Mouse (Mus musculus): Measurements from ENCODE around the gene Pid1. TPM values are rescaled to one million over a fixed set of nuclear protein-coding genes. Genes with fewer than 3 reads are reported as not detected.

The Pid1 gene
- polyA plus RNA-seq, 1 experiment from 2014 or later: 45.6 TPM

- H3K27ac ChIP-seq (replicated peaks): 0 out of 2 replicates have a peak overlapping the region, but pooled peaks have one; percentile 28
- H3K4me3 ChIP-seq (replicated peaks): no peak overlapping the region
- no peaks in the 10 kb centered on the region for H3K27me3 ChIP-seq
- no peak overlapping the region for H3K9ac ChIP-seq
- H3K4me1 ChIP-seq: no peaks in the 10 kb centered on the region; the same call in 1 of the 2 replicates
- no peak for ATAC-seq (ENCODE audit: insufficient number of reproducible peaks, low FRiP score, low TSS enrichment, low read depth)
- H3K9me3 ChIP-seq (replicated peaks): no peaks in the 10 kb centered on the region
- WGBS: 40% methylated on average over 3 of the region's 3 CpGs
- H3K4me2 ChIP-seq (replicated peaks): no peak overlapping the region
- H3K36me3 ChIP-seq: no peaks in the 10 kb centered on the region
Measured at GRCm38 (mm10) chr1:84253838-84254237, 110.1 kb downstream of the Pid1 start.

GRCm38 (mm10) chr1:84251205-84251604 lies 112.8 kb downstream of the Pid1 start:
- H3K4me3 ChIP-seq (replicated peaks): no peak overlapping the region
- H3K9me3 ChIP-seq (replicated peaks): no peaks in the 10 kb centered on the region
- H3K4me2 ChIP-seq (replicated peaks): no peak overlapping the region
- no peaks in the 10 kb centered on the region for H3K36me3 ChIP-seq
- H3K4me1 ChIP-seq: no peaks in the 10 kb centered on the region; the same call in 1 of the 2 replicates
- H3K9ac ChIP-seq: no peak overlapping the region
- no peaks in the 10 kb centered on the region for H3K27me3 ChIP-seq
- no peak for ATAC-seq (ENCODE audit: insufficient number of reproducible peaks, low FRiP score, low TSS enrichment, low read depth)
- WGBS: 64% methylated on average over 1 of the region's 1 CpGs
- no peak overlapping the region for H3K27ac ChIP-seq (replicated peaks)

GRCm38 (mm10) chr1:84250770-84251169 lies 113.2 kb downstream of the Pid1 start:
- no peaks in the 10 kb centered on the region for H3K27me3 ChIP-seq
- no peaks in the 10 kb centered on the region for H3K9me3 ChIP-seq (replicated peaks)
- no peak overlapping the region for H3K4me3 ChIP-seq (replicated peaks)
- H3K27ac ChIP-seq (replicated peaks): no peak overlapping the region
- no peaks in the 10 kb centered on the region; the same call in 1 of the 2 replicates for H3K4me1 ChIP-seq
- no peak for ATAC-seq (ENCODE audit: insufficient number of reproducible peaks, low FRiP score, low TSS enrichment, low read depth)
- no peak overlapping the region for H3K4me2 ChIP-seq (replicated peaks)
- WGBS: 65% methylated on average over 1 of the region's 1 CpGs
- H3K36me3 ChIP-seq: no peaks in the 10 kb centered on the region
- H3K9ac ChIP-seq: no peak overlapping the region

- no peaks in the 10 kb centered on the region for H3K36me3 ChIP-seq
- no peak for ATAC-seq (ENCODE audit: insufficient number of reproducible peaks, low FRiP score, low TSS enrichment, low read depth)
- H3K9ac ChIP-seq: no peak overlapping the region
- H3K27ac ChIP-seq (replicated peaks): no peak overlapping the region
- no peak overlapping the region for H3K4me2 ChIP-seq (replicated peaks)
- H3K27me3 ChIP-seq: no peaks in the 10 kb centered on the region
- no peaks in the 10 kb centered on the region for H3K9me3 ChIP-seq (replicated peaks)
- H3K4me1 ChIP-seq: no peaks in the 10 kb centered on the region; the same call in 1 of the 2 replicates
- WGBS: 55% methylated on average over 6 of the region's 6 CpGs
- H3K4me3 ChIP-seq (replicated peaks): no peak overlapping the region
Measured at GRCm38 (mm10) chr1:84249772-84250338, 114.1 kb downstream of the Pid1 start.

GRCm38 (mm10) chr1:84247111-84247510 lies 116.9 kb downstream of the Pid1 start:
- Histone ChIP-seq H3K4me3 (replicated peaks) (no peak overlapping the region), H3K9ac (no peak overlapping the region), H3K9me3 (replicated peaks) (no peaks in the 10 kb centered on the region), H3K36me3 (no peaks in the 10 kb centered on the region), H3K4me1 (no peaks in the 10 kb centered on the region), H3K27ac (replicated peaks) (no peak overlapping the region), H3K27me3 (no peaks in the 10 kb centered on the region), H3K4me2 (replicated peaks) (no peak overlapping the region)
- WGBS: 82% methylated on average over 3 of the region's 3 CpGs
- ATAC-seq (ENCODE audit: insufficient number of reproducible peaks, low FRiP score, low TSS enrichment, low read depth): no peak

- no peaks in the 10 kb centered on the region for H3K36me3 ChIP-seq
- no peak overlapping the region for H3K9ac ChIP-seq
- H3K9me3 ChIP-seq (replicated peaks): no peaks in the 10 kb centered on the region
- no peak for ATAC-seq (ENCODE audit: insufficient number of reproducible peaks, low FRiP score, low TSS enrichment, low read depth)
- no peak overlapping the region for H3K4me2 ChIP-seq (replicated peaks)
- H3K27me3 ChIP-seq: no peaks in the 10 kb centered on the region
- no peaks in the 10 kb centered on the region for H3K4me1 ChIP-seq
- 76% methylated on average over 4 of the region's 4 CpGs for WGBS
- H3K27ac ChIP-seq (replicated peaks): no peak overlapping the region
- H3K4me3 ChIP-seq (replicated peaks): no peak overlapping the region
Measured at GRCm38 (mm10) chr1:84241192-84241828, 122.7 kb downstream of the Pid1 start.

- 68% methylated on average over 2 of the region's 2 CpGs for WGBS
- H3K4me1 ChIP-seq: no peaks in the 10 kb centered on the region
- ATAC-seq (ENCODE audit: insufficient number of reproducible peaks, low FRiP score, low TSS enrichment, low read depth): no peak
Measured at GRCm38 (mm10) chr1:84240203-84240602, 123.8 kb downstream of the Pid1 start.

GRCm38 (mm10) chr1:84230431-84230830 lies 133.5 kb downstream of the Pid1 start:
- Histone ChIP-seq H3K27me3 (no peaks in the 10 kb centered on the region), H3K27ac (replicated peaks) (no peak overlapping the region), H3K9ac (no peak overlapping the region), H3K4me2 (replicated peaks) (no peak overlapping the region), H3K36me3 (no peaks in the 10 kb centered on the region), H3K4me3 (replicated peaks) (no peak overlapping the region), H3K9me3 (replicated peaks) (no peaks in the 10 kb centered on the region), H3K4me1 (0 out of 2 replicates have a peak, but pooled peaks cover 4% of the 10 kb centered on the region)
- 80% methylated on average over 2 of the region's 2 CpGs for WGBS
- no peak for ATAC-seq (ENCODE audit: insufficient number of reproducible peaks, low FRiP score, low TSS enrichment, low read depth)

More at GRCm38 (mm10) chr1:84240203-84240602, 123.8 kb downstream of the Pid1 start:
- Histone ChIP-seq H3K36me3 (no peaks in the 10 kb centered on the region), H3K9me3 (replicated peaks) (no peaks in the 10 kb centered on the region), H3K4me3 (replicated peaks) (no peak overlapping the region), H3K4me2 (replicated peaks) (no peak overlapping the region), H3K27me3 (no peaks in the 10 kb centered on the region), H3K9ac (no peak overlapping the region), H3K27ac (replicated peaks) (no peak overlapping the region)

- H3K9ac ChIP-seq: no peak overlapping the region
- 81% methylated on average over 7 of the region's 7 CpGs for WGBS
- H3K4me2 ChIP-seq (replicated peaks): no peak overlapping the region
- no peaks in the 10 kb centered on the region for H3K9me3 ChIP-seq (replicated peaks)
- no peak for ATAC-seq (ENCODE audit: insufficient number of reproducible peaks, low FRiP score, low TSS enrichment, low read depth)
- 0 out of 2 replicates have a peak, but pooled peaks cover 4% of the 10 kb centered on the region for H3K4me1 ChIP-seq
- H3K27ac ChIP-seq (replicated peaks): no peak overlapping the region
- H3K27me3 ChIP-seq: no peaks in the 10 kb centered on the region
- no peak overlapping the region for H3K4me3 ChIP-seq (replicated peaks)
- no peaks in the 10 kb centered on the region for H3K36me3 ChIP-seq
Measured at GRCm38 (mm10) chr1:84225626-84226025, 138.4 kb downstream of the Pid1 start.

GRCm38 (mm10) chr1:84222051-84222450 lies 141.9 kb downstream of the Pid1 start:
- Histone ChIP-seq H3K36me3 (no peaks in the 10 kb centered on the region), H3K27ac (replicated peaks) (no peak overlapping the region), H3K27me3 (no peaks in the 10 kb centered on the region), H3K4me3 (replicated peaks) (no peak overlapping the region), H3K4me2 (replicated peaks) (no peak overlapping the region), H3K9me3 (replicated peaks) (no peaks in the 10 kb centered on the region), H3K4me1 (peaks cover 8% of the 10 kb centered on the region; the same call in 1 of the 2 replicates), H3K9ac (no peak overlapping the region)
- 83% methylated on average over 1 of the region's 1 CpGs for WGBS
- ATAC-seq (ENCODE audit: insufficient number of reproducible peaks, low FRiP score, low TSS enrichment, low read depth): no peak

- H3K4me2 ChIP-seq (replicated peaks): no peak overlapping the region
- WGBS: 22% methylated on average over 7 of the region's 7 CpGs
- ATAC-seq (ENCODE audit: insufficient number of reproducible peaks, low FRiP score, low TSS enrichment, low read depth): peak; percentile 78
Measured at GRCm38 (mm10) chr1:84218605-84219004, 145.4 kb downstream of the Pid1 start.

More at GRCm38 (mm10) chr1:84218605-84219004, 145.4 kb downstream of the Pid1 start:
- Histone ChIP-seq H3K4me1 (peaks cover 8% of the 10 kb centered on the region; the same call in 1 of the 2 replicates), H3K4me3 (replicated peaks) (no peak overlapping the region), H3K9me3 (replicated peaks) (no peaks in the 10 kb centered on the region), H3K27me3 (no peaks in the 10 kb centered on the region), H3K9ac (no peak overlapping the region), H3K36me3 (no peaks in the 10 kb centered on the region), H3K27ac (replicated peaks) (no peak overlapping the region)
